Mouse (Mus musculus): Measurements from ENCODE around the gene Cdh16. TPM values are rescaled to one million over a fixed set of nuclear protein-coding genes. Genes with fewer than 3 reads are reported as not detected.
A peak's percentile ranks its signal among the peaks of the same experiment; 100 is the strongest.
"Not testable (repeated sequence)": the region's sequence is repeated elsewhere in the genome, so short reads cannot be mapped to it uniquely, and the experiment has no call there.

Gene Cdh16
- not detected in 2 replicates for polyA plus RNA-seq (2011; ENCODE audit: insufficient read depth, insufficient read length, low read depth, missing spikeins)

DNA sequence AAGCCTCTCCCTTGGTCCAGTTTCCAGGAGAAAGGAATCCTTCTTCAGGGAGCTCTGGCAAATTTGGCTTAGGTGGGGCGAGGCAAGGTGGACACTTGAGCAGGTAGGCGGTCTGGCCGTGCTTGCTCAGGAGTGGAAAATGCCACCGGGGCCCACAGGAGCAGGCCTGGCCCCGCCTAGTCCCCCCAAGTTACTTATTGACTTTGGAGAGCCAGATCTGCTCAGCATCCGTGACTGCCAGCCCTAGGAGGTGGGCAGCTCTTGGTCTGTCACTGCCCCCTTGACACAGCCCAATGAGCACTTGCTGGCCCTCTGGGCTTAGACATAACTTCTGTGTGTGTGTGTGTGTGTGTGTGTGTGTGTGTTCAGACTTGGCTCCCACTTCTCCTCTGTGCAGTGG lies at the start of gene Cdh16:
TSS of gene Cdh16 (minus strand) at position 236 of the 400 bp plus-strand sequence.
- Histone ChIP-seq H3K9ac (ENCODE audit: low read depth, poor library complexity, severe bottlenecking) (no peak within 1 kb of the TSS), H3K27me3 (ENCODE audit: control insufficient read depth, insufficient read depth, low read length, poor library complexity, severe bottlenecking) (no peaks in the 10 kb centered on the region), H3K4me3 (ENCODE audit: low read depth, low read length) (no peak within 1 kb of the TSS), H3K27ac (ENCODE audit: insufficient read depth, low read length) (no peak within 1 kb of the TSS), H3K4me1 (ENCODE audit: control insufficient read depth, insufficient read depth, low read length) (no peaks in the 10 kb centered on the region), H3K9me3 (replicated peaks; ENCODE audit: control insufficient read depth, insufficient read depth, low read length, poor library complexity, severe bottlenecking) (no peaks in the 10 kb centered on the region), H3K36me3 (ENCODE audit: control insufficient read depth, insufficient read depth, low read length, poor library complexity, severe bottlenecking) (no peaks in the 10 kb centered on the region)
- no peak for TF ChIP-seq POLR2A (IDR thresholded peaks at IDR 0.05; ENCODE audit: insufficient read depth, low read length)
- TF ChIP-seq EP300 (IDR thresholded peaks at IDR 0.05; ENCODE audit: insufficient read depth, low read depth, low read length), result no peak
- TF ChIP-seq CTCF (IDR thresholded peaks at IDR 0.05; ENCODE audit: low read depth, low read length), result no peak

DNA sequence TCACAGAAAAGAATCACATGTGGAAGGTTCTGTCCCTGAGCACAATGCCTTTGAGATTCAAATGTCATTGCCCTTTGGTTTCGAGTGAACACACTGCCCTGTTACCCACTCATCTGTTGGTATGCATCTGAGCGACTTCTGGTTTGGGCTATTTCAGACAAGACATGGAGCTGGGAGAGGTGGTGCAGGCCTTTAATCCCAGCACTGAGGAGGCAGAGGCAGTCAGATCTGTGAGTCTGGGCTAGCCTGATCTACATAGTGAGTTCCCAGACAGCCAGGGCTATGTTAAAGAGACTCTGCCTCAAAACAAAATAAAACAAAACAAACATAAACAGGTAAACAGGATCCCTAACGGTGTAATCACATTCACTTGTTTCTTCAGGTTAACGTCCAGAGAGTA lies 31.4 kb upstream of the Cdh16 start:
- Histone ChIP-seq H3K4me3 (ENCODE audit: low read depth, low read length) (no peak overlapping the region), H3K36me3 (ENCODE audit: control insufficient read depth, insufficient read depth, low read length, poor library complexity, severe bottlenecking) (no peaks in the 10 kb centered on the region), H3K27ac (ENCODE audit: insufficient read depth, low read length) (no peak overlapping the region), H3K9me3 (replicated peaks; ENCODE audit: control insufficient read depth, insufficient read depth, low read length, poor library complexity, severe bottlenecking) (no peaks in the 10 kb centered on the region), H3K27me3 (ENCODE audit: control insufficient read depth, insufficient read depth, low read length, poor library complexity, severe bottlenecking) (no peaks in the 10 kb centered on the region), H3K9ac (ENCODE audit: low read depth, poor library complexity, severe bottlenecking) (no peak overlapping the region), H3K4me1 (ENCODE audit: control insufficient read depth, insufficient read depth, low read length) (no peaks in the 10 kb centered on the region)
- no peak for TF ChIP-seq CTCF (IDR thresholded peaks at IDR 0.05; ENCODE audit: low read depth, low read length)
- TF ChIP-seq POLR2A (IDR thresholded peaks at IDR 0.05; ENCODE audit: insufficient read depth, low read length), result no peak
- no peak for TF ChIP-seq EP300 (IDR thresholded peaks at IDR 0.05; ENCODE audit: insufficient read depth, low read depth, low read length)

GRCm38 (mm10) chr8:104654984-104655383 lies 30.8 kb upstream of the Cdh16 start:
- Histone ChIP-seq H3K9ac (ENCODE audit: low read depth, poor library complexity, severe bottlenecking) (no peak overlapping the region), H3K36me3 (ENCODE audit: control insufficient read depth, insufficient read depth, low read length, poor library complexity, severe bottlenecking) (no peaks in the 10 kb centered on the region), H3K27me3 (ENCODE audit: control insufficient read depth, insufficient read depth, low read length, poor library complexity, severe bottlenecking) (no peaks in the 10 kb centered on the region), H3K4me1 (ENCODE audit: control insufficient read depth, insufficient read depth, low read length) (no peaks in the 10 kb centered on the region), H3K4me3 (ENCODE audit: low read depth, low read length) (no peak overlapping the region), H3K27ac (ENCODE audit: insufficient read depth, low read length) (no peak overlapping the region), H3K9me3 (replicated peaks; ENCODE audit: control insufficient read depth, insufficient read depth, low read length, poor library complexity, severe bottlenecking) (no peaks in the 10 kb centered on the region)
- TF ChIP-seq EP300 (IDR thresholded peaks at IDR 0.05; ENCODE audit: insufficient read depth, low read depth, low read length) (no peak), CTCF (IDR thresholded peaks at IDR 0.05; ENCODE audit: low read depth, low read length) (peak; percentile 71)

DNA sequence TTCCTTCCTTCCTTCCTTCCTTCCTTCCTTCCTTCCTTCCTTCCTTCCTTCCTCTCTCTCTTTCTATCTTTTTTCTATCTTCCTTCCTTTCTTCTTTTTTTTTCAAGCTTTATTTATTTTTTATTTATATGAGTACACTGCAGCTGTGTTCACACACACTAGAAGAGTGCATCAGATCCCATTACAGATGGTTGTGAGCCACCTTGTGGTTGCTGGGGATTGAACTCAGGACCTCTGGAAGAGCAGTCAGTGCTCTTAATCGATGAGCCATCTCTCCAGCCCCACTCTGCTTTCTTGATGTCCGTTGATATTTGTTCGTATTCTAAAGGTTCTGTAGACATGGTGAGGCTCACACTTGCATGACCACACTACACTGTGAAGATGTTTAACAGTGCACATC lies 20.0 kb upstream of the Cdh16 start:
- H3K9ac ChIP-seq (ENCODE audit: low read depth, poor library complexity, severe bottlenecking); H3K27ac ChIP-seq (ENCODE audit: insufficient read depth, low read length); H3K4me1 ChIP-seq (ENCODE audit: control insufficient read depth, insufficient read depth, low read length); H3K36me3 ChIP-seq (ENCODE audit: control insufficient read depth, insufficient read depth, low read length, poor library complexity, severe bottlenecking); H3K4me3 ChIP-seq (ENCODE audit: low read depth, low read length); H3K9me3 ChIP-seq (replicated peaks; ENCODE audit: control insufficient read depth, insufficient read depth, low read length, poor library complexity, severe bottlenecking); H3K27me3 ChIP-seq (ENCODE audit: control insufficient read depth, insufficient read depth, low read length, poor library complexity, severe bottlenecking): not testable (repeated sequence)

- no peaks in the 10 kb centered on the region for H3K4me1 ChIP-seq (ENCODE audit: control insufficient read depth, insufficient read depth, low read length)
- H3K9ac ChIP-seq (ENCODE audit: low read depth, poor library complexity, severe bottlenecking), result peak overlapping the region; percentile 61
- H3K4me3 ChIP-seq (ENCODE audit: low read depth, low read length), result peak overlapping the region; percentile 75
- TF ChIP-seq POLR2A (IDR thresholded peaks at IDR 0.05; ENCODE audit: insufficient read depth, low read length), result no peak
- TF ChIP-seq EP300 (IDR thresholded peaks at IDR 0.05; ENCODE audit: insufficient read depth, low read depth, low read length), result no peak
- no peak for TF ChIP-seq CTCF (IDR thresholded peaks at IDR 0.05; ENCODE audit: low read depth, low read length)
- H3K27me3 ChIP-seq (ENCODE audit: control insufficient read depth, insufficient read depth, low read length, poor library complexity, severe bottlenecking), result no peaks in the 10 kb centered on the region
- H3K27ac ChIP-seq (ENCODE audit: insufficient read depth, low read length), result no peak overlapping the region
- no peaks in the 10 kb centered on the region for H3K9me3 ChIP-seq (replicated peaks; ENCODE audit: control insufficient read depth, insufficient read depth, low read length, poor library complexity, severe bottlenecking)
- peaks cover 6% of the 10 kb centered on the region; the same call in 1 of the 2 replicates for H3K36me3 ChIP-seq (ENCODE audit: control insufficient read depth, insufficient read depth, low read length, poor library complexity, severe bottlenecking)
Measured at GRCm38 (mm10) chr8:104642324-104642654, 18.1 kb upstream of the Cdh16 start.

- peak within 1 kb of the TSS; percentile 75 for H3K4me3 ChIP-seq (ENCODE audit: low read depth, low read length)
- peak within 1 kb of the TSS; percentile 61 for H3K9ac ChIP-seq (ENCODE audit: low read depth, poor library complexity, severe bottlenecking)
- H3K9me3 ChIP-seq (replicated peaks; ENCODE audit: control insufficient read depth, insufficient read depth, low read length, poor library complexity, severe bottlenecking), result no peaks in the 10 kb centered on the region
- H3K4me1 ChIP-seq (ENCODE audit: control insufficient read depth, insufficient read depth, low read length), result no peaks in the 10 kb centered on the region
- H3K27ac ChIP-seq (ENCODE audit: insufficient read depth, low read length), result no peak within 1 kb of the TSS
- TF ChIP-seq POLR2A (IDR thresholded peaks at IDR 0.05; ENCODE audit: insufficient read depth, low read length) (no peak), EP300 (IDR thresholded peaks at IDR 0.05; ENCODE audit: insufficient read depth, low read depth, low read length) (no peak), CTCF (IDR thresholded peaks at IDR 0.05; ENCODE audit: low read depth, low read length) (no peak)
- peaks cover 6% of the 10 kb centered on the region; the same call in 1 of the 2 replicates for H3K36me3 ChIP-seq (ENCODE audit: control insufficient read depth, insufficient read depth, low read length, poor library complexity, severe bottlenecking)
- H3K27me3 ChIP-seq (ENCODE audit: control insufficient read depth, insufficient read depth, low read length, poor library complexity, severe bottlenecking), result no peaks in the 10 kb centered on the region
Measured at GRCm38 (mm10) chr8:104641426-104642323, 17.5 kb upstream of the Cdh16 start, which contains the start of gene Ciao2b. Gene Ciao2b (minus strand): TSS chr8:104641965.

Measured in ES-Bruce4 (cell line).